Mouse (Mus musculus) thymus, adult 2 months (tissue): Measurements from ENCODE around the gene Hspe1.

ENCODE experiments used
- CTCF ChIP-seq: fragments of 200-500 bp; IDR thresholded peaks from 2 replicates; pipeline ENCODE4 v1.5.1; 2012; ENCODE audit warnings: mild to moderate bottlenecking, control low read depth, low read length, moderate library complexity, borderline replicate concordance; ENCODE audit not compliant: control insufficient read depth, poor library complexity, insufficient read depth; ENCODE audit errors: extremely low read depth
- POLR2A ChIP-seq: fragments of 200-500 bp; IDR thresholded peaks from 2 replicates; pipeline ENCODE4 v1.6.1; 2012; ENCODE audit warnings: mild to moderate bottlenecking, low read length, control low read depth, moderate library complexity; ENCODE audit not compliant: control insufficient read depth, poor library complexity, insufficient read depth; ENCODE audit errors: extremely low read depth

DNA sequence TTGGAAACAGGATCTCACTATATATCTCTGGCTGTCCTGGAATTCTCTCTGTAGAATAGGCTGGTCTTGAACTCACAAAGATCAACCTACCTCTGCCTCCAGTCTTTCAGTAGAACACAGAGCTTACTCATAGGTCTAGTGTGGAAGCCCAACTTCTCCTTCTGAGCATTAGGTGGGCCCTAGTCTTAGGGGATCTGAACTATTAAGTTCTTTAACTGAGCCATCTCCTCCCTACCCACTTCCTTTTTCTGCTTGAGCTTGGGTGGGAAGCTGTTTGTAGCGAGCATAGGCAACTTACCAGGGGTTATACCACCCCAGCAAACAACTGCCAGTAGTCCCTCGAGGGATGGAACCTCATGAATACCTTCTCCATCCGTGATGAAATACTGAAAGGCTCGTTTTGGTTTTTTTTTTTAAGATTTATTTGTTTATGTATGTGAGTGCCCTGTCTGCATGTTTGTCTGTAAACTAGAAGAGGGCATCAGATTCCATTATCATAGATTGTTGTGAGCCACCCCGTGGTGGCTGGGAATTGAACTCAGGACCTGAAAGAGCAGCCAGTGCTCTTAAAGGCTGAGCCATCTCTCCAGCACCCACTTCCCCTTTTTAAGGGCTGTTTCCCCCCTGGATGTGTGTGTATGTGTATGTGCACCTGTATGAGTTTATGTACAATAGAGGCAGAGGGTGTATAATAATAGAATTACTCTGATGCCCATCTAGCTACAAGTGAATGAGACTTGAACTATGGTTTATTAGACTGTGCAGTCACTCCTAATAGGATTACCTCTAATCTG lies 32.4 kb upstream of the Hspe1 start:
- no peak for TF ChIP-seq POLR2A
- TF ChIP-seq CTCF = no peak
